Mouse (Mus musculus): ENCODE results near the gene Gphb5. TPM values are rescaled to one million over a fixed set of nuclear protein-coding genes. Genes with fewer than 3 reads are reported as not detected.

The Gphb5 gene
- not detected for polyA plus RNA-seq (2015; fragmentation: Illumina TruSeq; extraction: RNeasy Lipid Tissue Mini Kit (QIAGEN cat#74804); ENCODE audit: low read depth, low replicate concordance)

DNA sequence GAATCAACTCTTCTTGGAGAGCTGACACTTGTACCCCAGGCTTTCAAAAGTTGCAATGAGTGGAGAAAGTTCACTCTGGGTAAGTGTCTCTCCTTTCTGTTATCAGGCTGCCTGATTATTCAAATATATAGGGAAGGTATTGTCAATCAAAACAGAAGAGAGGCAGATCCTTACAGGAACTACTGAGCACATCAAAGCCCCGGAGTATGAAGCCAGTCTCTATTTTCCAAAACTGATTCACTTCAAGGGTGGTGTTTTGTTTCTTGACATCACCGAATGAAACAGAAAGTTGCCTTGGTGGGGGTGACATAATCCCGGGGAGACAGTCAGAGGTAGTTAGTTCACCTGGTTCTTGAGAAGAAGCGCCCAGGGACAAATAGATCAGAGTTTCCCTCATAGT is at the start of gene Gphb5:
Gene Gphb5, minus strand, starts transcription at position 101 of the 400 bp plus-strand sequence.

Other genes with a start within 250 kb of the Gphb5 start
- gene Kcnh5, start 239.4 kb downstream of the Gphb5 start, polyA plus RNA-seq (2015; fragmentation: Illumina TruSeq; extraction: RNeasy Lipid Tissue Mini Kit (QIAGEN cat#74804); ENCODE audit: low read depth, low replicate concordance): 14.6 TPM
- 3.7 TPM for gene Rhoj, start 108.5 kb downstream of the Gphb5 start, polyA plus RNA-seq (2015; fragmentation: Illumina TruSeq; extraction: RNeasy Lipid Tissue Mini Kit (QIAGEN cat#74804); ENCODE audit: low read depth, low replicate concordance)
- 48.7 TPM for gene Ppp2r5e, start 179.5 kb upstream of the Gphb5 start, polyA plus RNA-seq (2015; fragmentation: Illumina TruSeq; extraction: RNeasy Lipid Tissue Mini Kit (QIAGEN cat#74804); ENCODE audit: low read depth, low replicate concordance)